Mouse (Mus musculus): ENCODE measurements around the gene Eif3d.
"Not testable (repeated sequence)": the region's sequence is repeated elsewhere in the genome, so short reads cannot be mapped to it uniquely, and the experiment has no call there.

Gene Eif3d

GRCm38 (mm10) chr15:77970470-77971292, at the start of gene Eif3d:
Gene Eif3d, minus strand, starts transcription at chr15:77970813.
- DNase-seq: peak; percentile 96 to 97

- no peak for DNase-seq
Observed at GRCm38 (mm10) chr15:78014046-78014445, 43.4 kb upstream of the Eif3d start.

- not testable (repeated sequence) for DNase-seq
Observed at GRCm38 (mm10) chr15:78008206-78008605, 37.6 kb upstream of the Eif3d start.

- no peak for DNase-seq
Observed at GRCm38 (mm10) chr15:78003929-78004328, 33.3 kb upstream of the Eif3d start.

- no peak for DNase-seq
Observed at GRCm38 (mm10) chr15:78001400-78001799, 30.8 kb upstream of the Eif3d start.

GRCm38 (mm10) chr15:77988541-77988940, 17.9 kb upstream of the Eif3d start:
- DNase-seq: no peak

GRCm38 (mm10) chr15:77983391-77983790, 12.8 kb upstream of the Eif3d start:
- no peak for DNase-seq

- DNase-seq: peak; percentile 23 to 33
Observed at GRCm38 (mm10) chr15:77982195-77982939, 11.8 kb upstream of the Eif3d start.

GRCm38 (mm10) chr15:77981181-77981680, 10.6 kb upstream of the Eif3d start:
- DNase-seq: no peak

GRCm38 (mm10) chr15:77979427-77979865, 8.8 kb upstream of the Eif3d start:
- DNase-seq: no peak

GRCm38 (mm10) chr15:77977663-77978062, 7.0 kb upstream of the Eif3d start:
- DNase-seq: no peak

- no peak for DNase-seq
Observed at GRCm38 (mm10) chr15:77974165-77974841, 3.7 kb upstream of the Eif3d start.

- DNase-seq: no peak
Observed at GRCm38 (mm10) chr15:77969940-77970469, 608 bp downstream of the Eif3d start.

GRCm38 (mm10) chr15:77965117-77965528, 5.5 kb downstream of the Eif3d start:
- DNase-seq: no peak

GRCm38 (mm10) chr15:77962447-77962846, 8.2 kb downstream of the Eif3d start:
- DNase-seq: no peak

- no peak for DNase-seq
Observed at GRCm38 (mm10) chr15:77960693-77961092, 9.9 kb downstream of the Eif3d start.

- no peak for DNase-seq
Observed at GRCm38 (mm10) chr15:77958071-77958470, 12.5 kb downstream of the Eif3d start.

- DNase-seq: no peak
Observed at GRCm38 (mm10) chr15:77957625-77958024, 13.0 kb downstream of the Eif3d start.

- DNase-seq: peak; percentile 84 to 91
Observed at GRCm38 (mm10) chr15:77956404-77956901, 14.2 kb downstream of the Eif3d start, which contains the start of gene Foxred2. Gene Foxred2, minus strand, starts transcription at chr15:77956722.

- peak in 1 of 2 experiments; percentile 38 for DNase-seq
Observed at GRCm38 (mm10) chr15:77955440-77956403, 14.9 kb downstream of the Eif3d start.

GRCm38 (mm10) chr15:77954362-77954761, 16.3 kb downstream of the Eif3d start:
- DNase-seq: no peak

Measured in thymus, postnatal 36 days (tissue).